Mouse (Mus musculus) kidney, postnatal 36 days (tissue): ENCODE results near the gene Gm20388.

Experiments used
- DNase-seq, 2 experiments: peaks; one replicate each; pipeline ENCODE4 v3.0.0; 2021 to 2022; ENCODE audit warnings: mixed read lengths in 2 of 2

Gene Gm20388

GRCm38 (mm10) chr8:122264243-122264642 lies 2353.6 kb downstream of the Gm20388 start:
- DNase-seq = peak in 1 of 2 experiments; percentile 18

GRCm38 (mm10) chr8:122265522-122265921 lies 2354.9 kb downstream of the Gm20388 start:
- no peak for DNase-seq

- DNase-seq = no peak
These were observed 2356.2 kb downstream of the Gm20388 start for GRCm38 (mm10) chr8:122266867-122267266.

GRCm38 (mm10) chr8:122268861-122269260 lies 2358.2 kb downstream of the Gm20388 start:
- no peak for DNase-seq

GRCm38 (mm10) chr8:122269404-122269803 lies 2358.8 kb downstream of the Gm20388 start:
- peak; percentile 62 to 91 for DNase-seq

GRCm38 (mm10) chr8:122270555-122270954 lies 2359.9 kb downstream of the Gm20388 start:
- no peak for DNase-seq

GRCm38 (mm10) chr8:122273152-122273551 lies 2362.5 kb downstream of the Gm20388 start:
- DNase-seq = peak; percentile 63 to 85

GRCm38 (mm10) chr8:122273826-122274225 lies 2363.2 kb downstream of the Gm20388 start:
- DNase-seq = no peak

- DNase-seq = no peak
These were observed 2364.2 kb downstream of the Gm20388 start for GRCm38 (mm10) chr8:122274651-122275391.

- no peak for DNase-seq
These were observed 2365.7 kb downstream of the Gm20388 start for GRCm38 (mm10) chr8:122276308-122276707.

GRCm38 (mm10) chr8:122277204-122277995 lies 2366.8 kb downstream of the Gm20388 start:
- DNase-seq = peak; percentile 36 to 52

GRCm38 (mm10) chr8:122280156-122280555 lies 2369.5 kb downstream of the Gm20388 start:
- no peak for DNase-seq

GRCm38 (mm10) chr8:122280588-122281316 lies 2370.1 kb downstream of the Gm20388 start:
- peak; percentile 6 to 83 for DNase-seq

GRCm38 (mm10) chr8:122281317-122282034 lies 2370.8 kb downstream of the Gm20388 start:
- DNase-seq = peak; percentile 99 to 100

- no peak for DNase-seq
These were observed 2371.4 kb downstream of the Gm20388 start, which contains the start of gene Zfpm1 for GRCm38 (mm10) chr8:122282035-122282358. Gene Zfpm1, plus strand, starts transcription at chr8:122282141.

GRCm38 (mm10) chr8:122282501-122283355 lies 2372.1 kb downstream of the Gm20388 start:
- peak; percentile 12 to 39 for DNase-seq

- DNase-seq = peak; percentile 85 to 86
These were observed 2372.9 kb downstream of the Gm20388 start for GRCm38 (mm10) chr8:122283356-122284202.

GRCm38 (mm10) chr8:122284203-122284658 lies 2373.6 kb downstream of the Gm20388 start:
- peak; percentile 24 to 56 for DNase-seq

GRCm38 (mm10) chr8:122284659-122285261 lies 2374.1 kb downstream of the Gm20388 start:
- DNase-seq = peak in 1 of 2 experiments; percentile 21

- no peak for DNase-seq
These were observed 2375.1 kb downstream of the Gm20388 start for GRCm38 (mm10) chr8:122285727-122286126.
